Mouse (Mus musculus) lung, postnatal 0 days (tissue): ENCODE data around the gene Cish.

Experiments
- CTCF ChIP-seq: IDR thresholded peaks from 2 replicates; pipeline ENCODE4 v1.5.1; 2016; ENCODE audit warnings: antibody characterized with exemption, mild to moderate bottlenecking
- EP300 ChIP-seq: IDR thresholded peaks from 2 replicates; pipeline ENCODE4 v1.6.1; 2016; ENCODE audit warnings: antibody characterized with exemption, mild to moderate bottlenecking, control low read depth

DNA sequence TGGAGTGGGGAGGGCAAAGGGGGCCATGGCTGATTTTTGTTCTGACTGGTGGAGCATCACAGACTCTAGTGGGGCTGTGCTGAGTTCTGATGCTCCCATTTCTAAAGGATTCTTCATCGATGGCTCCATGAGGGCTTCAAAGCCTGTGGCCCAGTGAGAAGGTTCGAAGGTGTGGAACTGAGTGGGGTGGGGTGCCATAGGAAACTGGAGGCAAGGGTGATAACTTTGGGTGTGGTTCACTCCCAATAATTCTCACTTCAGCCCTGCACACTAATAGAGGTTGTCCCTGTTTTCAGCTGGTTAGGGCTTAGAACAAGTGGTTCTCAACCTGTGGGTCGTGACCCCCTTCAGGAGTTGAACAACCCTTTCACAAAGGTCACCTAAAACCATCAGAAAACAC is 8.6 kb downstream of the Cish start:
- TF ChIP-seq CTCF: no peak
- TF ChIP-seq EP300: no peak
